Mouse (Mus musculus) embryonic facial prominence, embryonic 11.5 days (tissue): ENCODE results near the gene Ano4. TPM values are rescaled to one million over a fixed set of nuclear protein-coding genes. Genes with fewer than 3 reads are reported as not detected.

Experiments used
- ATAC-seq: fragments of 200-750 bp; cut with Nextera tagmentation; replicated peaks from 2 replicates; pipeline ENCODE4 v1.8.0; 2017; ENCODE audit warnings: low read depth; ENCODE audit not compliant: insufficient number of reproducible peaks, low FRiP score, low TSS enrichment
- DNase-seq: peaks from one replicate; pipeline ENCODE4 v3.0.0-alpha.2; 2015; ENCODE audit warnings: low spot score
- H3K27ac ChIP-seq: fragments of 300-500 bp; sonication (generic); replicated peaks from 2 replicates; pipeline ENCODE4 v1.5.1; 2014; ENCODE audit warnings: mild to moderate bottlenecking, low read depth, low read length, control low read depth
- H3K27me3 ChIP-seq: fragments of 300-500 bp; sonication (generic); 2 replicates; pipeline ENCODE4 v1.6.1; 2014; ENCODE audit warnings: mild to moderate bottlenecking, low read length, moderate library complexity, mixed read lengths; ENCODE audit not compliant: control insufficient read depth, insufficient read depth
- H3K36me3 ChIP-seq: fragments of 300-500 bp; sonication (generic); replicated peaks from 2 replicates; pipeline ENCODE4 v1.6.1; 2014; ENCODE audit warnings: low read depth, mild to moderate bottlenecking, low read length, moderate library complexity, mixed read lengths; ENCODE audit not compliant: control insufficient read depth, insufficient read depth
- H3K4me1 ChIP-seq: fragments of 300-500 bp; sonication (generic); 2 replicates; pipeline ENCODE4 v1.6.1; 2014; ENCODE audit warnings: low read length, mixed read lengths; ENCODE audit not compliant: control insufficient read depth, insufficient read depth
- H3K4me2 ChIP-seq: fragments of 300-500 bp; sonication (generic); 2 replicates; pipeline ENCODE4 v1.6.1; 2014; ENCODE audit warnings: low read depth, mild to moderate bottlenecking, control low read depth, low read length, moderate library complexity
- H3K4me3 ChIP-seq: fragments of 300-500 bp; sonication (generic); 2 replicates; pipeline ENCODE4 v1.5.1; 2014; ENCODE audit warnings: low read depth, low read length, control low read depth
- H3K9ac ChIP-seq: fragments of 300-500 bp; sonication (generic); replicated peaks from 2 replicates; pipeline ENCODE4 v1.6.1; 2014; ENCODE audit warnings: mild to moderate bottlenecking, control low read depth, low read length
- H3K9me3 ChIP-seq: fragments of 300-500 bp; sonication (generic); replicated peaks from 2 replicates; pipeline ENCODE4 v1.6.1; 2016; ENCODE audit warnings: mild to moderate bottlenecking, low read length, inconsistent platforms, mixed read lengths; ENCODE audit not compliant: control insufficient read depth
- WGBS: fragments of 180-500 bp; shearing (Covaris S2); extraction: QIAGEN DNeasy Blood & Tissue Kit; methylation state at CpG from one replicate; pipeline ENCODE4 v1.1.7; 2014; 5-methylcytosine and 5-hydroxymethylcytosine counted together
- polyA plus RNA-seq: library from polyadenylated mRNA; unstranded; fragments of >200 nt; fragmentation: Nextera tagmentation; extraction: Ambion mirVana; gene quantifications from 2 replicates; pipeline ENCODE4 v1.2.1, GENCODE M21; 2014

Ano4 gene
- polyA plus RNA-seq, 1 experiment from 2014 or later = 1.4 TPM

- Histone ChIP-seq H3K9ac (no peak overlapping the region), H3K27ac (no peak overlapping the region), H3K4me3 (no peak overlapping the region), H3K4me1 (no peaks in the 10 kb centered on the region), H3K9me3 (no peaks in the 10 kb centered on the region), H3K27me3 (no peaks in the 10 kb centered on the region), H3K36me3 (no peaks in the 10 kb centered on the region), H3K4me2 (no peak overlapping the region)
- DNase-seq (no peak), ATAC-seq (no peak)
- 83% methylated on average over 7 of the region's 7 CpGs for WGBS
Measured at GRCm38 (mm10) chr10:89194440-89194839, 150.1 kb downstream of the Ano4 start.

GRCm38 (mm10) chr10:89177921-89178320 lies 166.6 kb downstream of the Ano4 start:
- 83% methylated on average over 4 of the region's 4 CpGs for WGBS
- ATAC-seq = no peak
- no peaks in the 10 kb centered on the region for H3K36me3 ChIP-seq

GRCm38 (mm10) chr10:89164533-89164932 lies 180.0 kb downstream of the Ano4 start:
- no peak overlapping the region for H3K4me2 ChIP-seq
- no peaks in the 10 kb centered on the region for H3K9me3 ChIP-seq
- 94% methylated on average over 1 of the region's 1 CpGs for WGBS
- no peaks in the 10 kb centered on the region for H3K27me3 ChIP-seq
- H3K9ac ChIP-seq = no peak overlapping the region
- no peak overlapping the region for H3K4me3 ChIP-seq
- no peaks in the 10 kb centered on the region for H3K36me3 ChIP-seq
- H3K4me1 ChIP-seq = no peaks in the 10 kb centered on the region
- DNase-seq = no peak
- no peak overlapping the region for H3K27ac ChIP-seq
- ATAC-seq = no peak

More at GRCm38 (mm10) chr10:89177921-89178320, 166.6 kb downstream of the Ano4 start:
- no peak for DNase-seq
- Histone ChIP-seq H3K4me1 (no peaks in the 10 kb centered on the region), H3K9me3 (no peaks in the 10 kb centered on the region), H3K4me2 (no peak overlapping the region), H3K4me3 (no peak overlapping the region), H3K27ac (no peak overlapping the region), H3K9ac (no peak overlapping the region), H3K27me3 (no peaks in the 10 kb centered on the region)

GRCm38 (mm10) chr10:89155502-89155901 lies 189.1 kb downstream of the Ano4 start:
- Histone ChIP-seq H3K36me3 (no peaks in the 10 kb centered on the region), H3K27ac (no peak overlapping the region)

GRCm38 (mm10) chr10:89154797-89155465 lies 189.6 kb downstream of the Ano4 start:
- WGBS = 78% methylated on average over 2 of the region's 2 CpGs

More at GRCm38 (mm10) chr10:89155502-89155901, 189.1 kb downstream of the Ano4 start:
- ATAC-seq (no peak), DNase-seq (no peak)
- no peaks in the 10 kb centered on the region for H3K27me3 ChIP-seq
- WGBS = 72% methylated on average over 2 of the region's 2 CpGs
- H3K9ac ChIP-seq = no peak overlapping the region
- no peaks in the 10 kb centered on the region for H3K9me3 ChIP-seq
- no peak overlapping the region for H3K4me3 ChIP-seq
- H3K4me2 ChIP-seq = no peak overlapping the region
- H3K4me1 ChIP-seq = no peaks in the 10 kb centered on the region

GRCm38 (mm10) chr10:89149166-89149565 lies 195.4 kb downstream of the Ano4 start:
- Histone ChIP-seq H3K4me1 (no peaks in the 10 kb centered on the region), H3K27me3 (no peaks in the 10 kb centered on the region), H3K9me3 (no peaks in the 10 kb centered on the region), H3K36me3 (no peaks in the 10 kb centered on the region), H3K4me3 (no peak overlapping the region), H3K4me2 (no peak overlapping the region), H3K27ac (no peak overlapping the region), H3K9ac (no peak overlapping the region)
- DNase-seq (no peak), ATAC-seq (no peak)
- WGBS = 92% methylated on average over 11 of the region's 11 CpGs

More at GRCm38 (mm10) chr10:89154797-89155465, 189.6 kb downstream of the Ano4 start:
- Histone ChIP-seq H3K27me3 (no peaks in the 10 kb centered on the region), H3K4me1 (no peaks in the 10 kb centered on the region), H3K4me3 (no peak overlapping the region), H3K27ac (no peak overlapping the region), H3K4me2 (no peak overlapping the region), H3K9ac (no peak overlapping the region), H3K36me3 (no peaks in the 10 kb centered on the region), H3K9me3 (no peaks in the 10 kb centered on the region)
- ATAC-seq (no peak), DNase-seq (no peak)

- Histone ChIP-seq H3K36me3 (no peaks in the 10 kb centered on the region), H3K9me3 (no peaks in the 10 kb centered on the region), H3K4me1 (no peaks in the 10 kb centered on the region), H3K27me3 (no peaks in the 10 kb centered on the region), H3K27ac (no peak overlapping the region), H3K4me2 (no peak overlapping the region), H3K4me3 (no peak overlapping the region), H3K9ac (no peak overlapping the region)
- 59% methylated on average over 6 of the region's 6 CpGs for WGBS
- DNase-seq (no peak), ATAC-seq (no peak)
Measured at GRCm38 (mm10) chr10:89121391-89121790, 223.2 kb downstream of the Ano4 start.

- no peak overlapping the region for H3K27ac ChIP-seq
- H3K36me3 ChIP-seq = no peaks in the 10 kb centered on the region
- DNase-seq = no peak
- no peaks in the 10 kb centered on the region for H3K4me1 ChIP-seq
- no peak overlapping the region for H3K4me3 ChIP-seq
- no peak overlapping the region for H3K4me2 ChIP-seq
- H3K9ac ChIP-seq = no peak overlapping the region
- no peak for ATAC-seq
- H3K27me3 ChIP-seq = no peaks in the 10 kb centered on the region
- WGBS = 83% methylated on average over 6 of the region's 6 CpGs
- no peaks in the 10 kb centered on the region for H3K9me3 ChIP-seq
Measured at GRCm38 (mm10) chr10:89114381-89114780, 230.2 kb downstream of the Ano4 start.
